Mouse (Mus musculus): ENCODE data around the gene Tgds. TPM values are rescaled to one million over a fixed set of nuclear protein-coding genes. Genes with fewer than 3 reads are reported as not detected.
"Not testable (repeated sequence)": the region's sequence is repeated elsewhere in the genome, so short reads cannot be mapped to it uniquely, and the experiment has no call there.

The Tgds gene
- polyA plus RNA-seq, 1 experiment from 2014 or later, result 23.9 TPM

DNA sequence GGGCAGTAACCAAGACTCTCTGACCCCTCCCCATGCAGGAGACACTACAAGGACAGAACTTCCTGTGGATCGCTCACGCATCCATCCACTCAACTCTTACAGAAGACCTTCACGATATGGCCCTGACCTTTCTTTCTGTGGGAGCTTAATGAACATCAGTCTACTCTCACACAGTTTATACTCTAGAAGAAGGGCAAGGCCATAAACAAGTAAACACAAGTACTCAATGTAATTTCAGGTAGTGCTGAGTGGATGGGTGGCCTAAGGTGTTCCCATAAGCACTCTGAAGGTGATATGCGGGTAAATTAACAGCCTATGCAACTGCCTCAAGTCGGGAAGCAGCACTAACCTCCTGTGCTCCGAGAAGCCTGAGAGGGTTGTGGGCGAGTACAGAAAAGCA, 1.1 kb downstream of the Tgds start:
- Histone ChIP-seq H3K4me3 (peak overlapping the region; percentile 65), H3K4me1 (peaks cover 25% of the 10 kb centered on the region), H3K4me2 (peak overlapping the region; percentile 87), H3K9me3 (replicated peaks) (no peaks in the 10 kb centered on the region), H3K27ac (no peak overlapping the region), H3K36me3 (ENCODE audit: poor library complexity, severe bottlenecking) (peaks cover 26% of the 10 kb centered on the region), H3K27me3 (peaks cover 8% of the 10 kb centered on the region; the same call in 1 of the 2 replicates), H3K9ac (peak overlapping the region; percentile 75)
- 79% methylated on average over 7 of the region's 7 CpGs for WGBS
- ATAC-seq, result no peak

GRCm38 (mm10) chr14:118126301-118126700, 6.3 kb downstream of the Tgds start:
- H3K36me3 ChIP-seq (ENCODE audit: poor library complexity, severe bottlenecking), result peaks cover 56% of the 10 kb centered on the region
- ATAC-seq, result no peak
- no peak overlapping the region for H3K27ac ChIP-seq
- no peaks in the 10 kb centered on the region for H3K9me3 ChIP-seq (replicated peaks)
- H3K9ac ChIP-seq, result no peak overlapping the region
- H3K4me2 ChIP-seq, result no peak overlapping the region
- WGBS, result 94% methylated on average over 5 of the region's 5 CpGs
- no peaks in the 10 kb centered on the region for H3K27me3 ChIP-seq
- no peak overlapping the region for H3K4me3 ChIP-seq
- peaks cover 9% of the 10 kb centered on the region for H3K4me1 ChIP-seq

- Histone ChIP-seq H3K4me3 (no peak overlapping the region), H3K27ac (no peak overlapping the region), H3K9me3 (replicated peaks) (no peaks in the 10 kb centered on the region), H3K9ac (no peak overlapping the region), H3K4me1 (no peaks in the 10 kb centered on the region), H3K36me3 (ENCODE audit: poor library complexity, severe bottlenecking) (peaks cover 71% of the 10 kb centered on the region), H3K27me3 (no peaks in the 10 kb centered on the region), H3K4me2 (no peak overlapping the region)
- 93% methylated on average over 4 of the region's 4 CpGs for WGBS
- no peak for ATAC-seq
Measured at GRCm38 (mm10) chr14:118124771-118125170, 7.8 kb downstream of the Tgds start.

DNA sequence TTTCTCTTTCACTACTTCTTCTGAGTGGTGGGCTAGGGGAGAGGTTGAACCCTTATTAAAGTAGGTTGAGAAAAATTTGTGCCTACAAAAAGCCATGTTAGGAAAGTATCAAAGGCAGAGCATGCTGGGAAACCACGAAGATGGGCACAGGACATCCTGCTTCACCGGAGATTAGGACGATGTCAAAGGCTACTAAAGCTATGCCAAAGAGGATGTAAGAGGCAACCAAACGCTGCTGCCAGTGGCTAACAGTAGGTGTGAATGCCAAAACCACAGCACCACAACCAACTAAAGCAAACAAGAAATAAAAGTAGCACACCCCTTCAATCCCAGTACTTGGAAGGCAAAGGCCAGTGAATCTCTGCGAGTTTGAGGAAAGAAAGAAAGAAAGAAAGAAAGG, 8.4 kb downstream of the Tgds start:
- Histone ChIP-seq H3K4me3 (no peak overlapping the region), H3K27me3 (no peaks in the 10 kb centered on the region), H3K4me1 (no peaks in the 10 kb centered on the region), H3K9me3 (replicated peaks) (no peaks in the 10 kb centered on the region), H3K4me2 (no peak overlapping the region), H3K36me3 (ENCODE audit: poor library complexity, severe bottlenecking) (peaks cover 77% of the 10 kb centered on the region), H3K9ac (no peak overlapping the region), H3K27ac (no peak overlapping the region)
- ATAC-seq, result no peak
- 94% methylated on average over 5 of the region's 5 CpGs for WGBS

GRCm38 (mm10) chr14:118113116-118113515, 19.4 kb downstream of the Tgds start:
- H3K27ac ChIP-seq, result no peak overlapping the region
- WGBS, result 94% methylated on average over 6 of the region's 6 CpGs
- H3K4me3 ChIP-seq, result no peak overlapping the region
- no peak overlapping the region for H3K9ac ChIP-seq
- H3K27me3 ChIP-seq, result no peaks in the 10 kb centered on the region
- H3K9me3 ChIP-seq (replicated peaks), result no peaks in the 10 kb centered on the region
- H3K36me3 ChIP-seq (ENCODE audit: poor library complexity, severe bottlenecking), result peaks cover 68% of the 10 kb centered on the region
- H3K4me2 ChIP-seq, result no peak overlapping the region
- ATAC-seq, result no peak
- H3K4me1 ChIP-seq, result no peaks in the 10 kb centered on the region

DNA sequence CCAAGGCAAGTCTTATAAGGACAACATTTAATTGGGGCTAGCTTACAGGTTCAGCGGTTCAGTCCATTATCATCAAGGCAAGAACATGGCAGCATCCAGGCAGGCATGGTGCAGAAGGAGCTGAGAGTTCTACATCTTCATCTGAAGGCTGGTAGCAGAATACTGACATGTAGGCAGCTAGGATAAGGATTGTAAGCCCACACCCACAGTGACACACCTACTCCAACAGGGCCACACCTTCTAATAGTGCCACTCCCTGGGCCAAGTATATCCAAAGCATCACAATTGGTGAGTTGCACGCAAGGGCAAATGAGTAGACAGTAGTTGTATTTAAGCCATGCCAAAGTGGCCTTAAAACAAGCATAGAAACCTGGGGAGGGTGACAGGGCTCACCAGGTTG, 25.1 kb downstream of the Tgds start:
- not testable (repeated sequence) for H3K4me2 ChIP-seq; H3K27me3 ChIP-seq; H3K9ac ChIP-seq; ATAC-seq; H3K4me3 ChIP-seq; H3K27ac ChIP-seq; H3K9me3 ChIP-seq (replicated peaks); H3K4me1 ChIP-seq
- peaks cover 17% of the 10 kb centered on the region for H3K36me3 ChIP-seq (ENCODE audit: poor library complexity, severe bottlenecking)
- 94% methylated on average over 2 of the region's 2 CpGs for WGBS

DNA sequence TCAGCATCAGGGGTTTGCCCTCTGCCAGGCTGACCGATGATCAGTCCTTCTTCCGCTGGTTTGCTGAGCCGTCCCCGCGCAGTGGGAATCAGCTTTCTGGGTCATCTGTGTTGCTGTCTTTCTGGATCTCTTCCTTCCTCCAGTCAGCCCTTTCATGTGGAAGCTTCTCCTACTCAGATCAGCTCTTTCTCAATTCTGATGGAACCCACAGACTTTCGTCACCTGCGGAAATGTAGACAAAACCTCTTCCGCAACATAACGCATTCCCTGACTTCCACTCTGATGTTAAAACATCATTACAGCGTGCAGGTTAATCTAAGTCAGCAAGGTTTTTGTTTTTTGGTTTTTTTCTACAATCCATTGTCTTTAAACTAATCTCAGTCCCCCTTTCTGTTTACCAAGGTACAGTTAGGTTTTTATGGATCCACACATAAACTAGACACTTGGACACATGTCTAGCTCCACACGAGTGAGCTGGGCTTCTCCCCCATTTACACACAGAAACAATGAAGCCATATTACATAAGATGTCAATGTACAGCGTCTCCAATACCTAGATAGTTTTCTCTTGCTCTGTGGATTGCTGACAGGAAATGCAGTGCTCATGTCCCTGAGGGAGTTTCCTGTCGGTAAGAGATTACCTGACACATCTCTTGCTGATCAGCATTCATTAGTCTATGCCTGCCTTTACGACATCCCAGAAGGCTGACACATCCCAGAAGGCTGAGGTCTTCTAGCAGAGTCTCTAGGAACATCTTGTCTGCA, 31.1 kb downstream of the Tgds start:
- no peaks in the 10 kb centered on the region for H3K4me1 ChIP-seq
- H3K9me3 ChIP-seq (replicated peaks), result no peaks in the 10 kb centered on the region
- H3K36me3 ChIP-seq (ENCODE audit: poor library complexity, severe bottlenecking), result no peaks in the 10 kb centered on the region
- no peak overlapping the region for H3K4me3 ChIP-seq
- no peaks in the 10 kb centered on the region for H3K27me3 ChIP-seq
- no peak overlapping the region for H3K9ac ChIP-seq
- H3K4me2 ChIP-seq, result no peak overlapping the region
- WGBS, result 88% methylated on average over 14 of the region's 14 CpGs
- ATAC-seq, result no peak
- H3K27ac ChIP-seq, result no peak overlapping the region

GRCm38 (mm10) chr14:118098265-118098664, 34.3 kb downstream of the Tgds start:
- Histone ChIP-seq H3K4me3 (no peak overlapping the region), H3K4me2 (no peak overlapping the region), H3K36me3 (ENCODE audit: poor library complexity, severe bottlenecking) (no peaks in the 10 kb centered on the region), H3K27me3 (no peaks in the 10 kb centered on the region), H3K9ac (no peak overlapping the region), H3K27ac (no peak overlapping the region), H3K4me1 (no peaks in the 10 kb centered on the region), H3K9me3 (replicated peaks) (no peaks in the 10 kb centered on the region)
- WGBS, result 66% methylated on average over 2 of the region's 2 CpGs
- ATAC-seq, result no peak

GRCm38 (mm10) chr14:118089806-118090392, 42.7 kb downstream of the Tgds start:
- H3K27ac ChIP-seq, result no peak overlapping the region
- peaks cover 12% of the 10 kb centered on the region for H3K4me1 ChIP-seq

GRCm38 (mm10) chr14:118089215-118089805, 43.2 kb downstream of the Tgds start:
- WGBS, result under 1% methylated on average over 44 of the region's 44 CpGs
- Histone ChIP-seq H3K9ac (peak overlapping the region; percentile 66), H3K4me2 (peak overlapping the region; percentile 68), H3K4me1 (peaks cover 12% of the 10 kb centered on the region), H3K36me3 (ENCODE audit: poor library complexity, severe bottlenecking) (no peaks in the 10 kb centered on the region), H3K27ac (peak overlapping the region; percentile 31; the same call in 1 of the 2 replicates), H3K4me3 (peak overlapping the region; percentile 66), H3K27me3 (0 out of 2 replicates have a peak, but pooled peaks cover 17% of the 10 kb centered on the region), H3K9me3 (replicated peaks) (no peaks in the 10 kb centered on the region)
- ATAC-seq, result peak; percentile 80

More at GRCm38 (mm10) chr14:118089806-118090392, 42.7 kb downstream of the Tgds start:
- H3K4me3 ChIP-seq, result peak overlapping the region; percentile 66
- 0 out of 2 replicates have a peak, but pooled peaks cover 17% of the 10 kb centered on the region for H3K27me3 ChIP-seq
- H3K4me2 ChIP-seq, result peak overlapping the region; percentile 68
- WGBS, result 1% methylated on average over 18 of the region's 18 CpGs
- peak; percentile 66 for ATAC-seq
- H3K9me3 ChIP-seq (replicated peaks), result no peaks in the 10 kb centered on the region
- H3K36me3 ChIP-seq (ENCODE audit: poor library complexity, severe bottlenecking), result no peaks in the 10 kb centered on the region
- H3K9ac ChIP-seq, result peak overlapping the region; percentile 66

- 4% methylated on average over 22 of the region's 22 CpGs for WGBS
- peak; percentile 60 for ATAC-seq
Measured at GRCm38 (mm10) chr14:118088437-118089207, 43.9 kb downstream of the Tgds start.

More at GRCm38 (mm10) chr14:118088437-118089207, 43.9 kb downstream of the Tgds start:
- H3K4me2 ChIP-seq, result peak overlapping the region; percentile 68
- peaks cover 12% of the 10 kb centered on the region for H3K4me1 ChIP-seq
- no peaks in the 10 kb centered on the region for H3K9me3 ChIP-seq (replicated peaks)
- H3K27me3 ChIP-seq, result 0 out of 2 replicates have a peak, but pooled peaks cover 17% of the 10 kb centered on the region
- peak overlapping the region; percentile 31; the same call in 1 of the 2 replicates for H3K27ac ChIP-seq
- H3K9ac ChIP-seq, result peak overlapping the region; percentile 66
- peak overlapping the region; percentile 66 for H3K4me3 ChIP-seq
- H3K36me3 ChIP-seq (ENCODE audit: poor library complexity, severe bottlenecking), result no peaks in the 10 kb centered on the region
